Mouse (Mus musculus) granulocyte monocyte progenitor cell, adult 5-6 weeks (primary cell): ENCODE measurements around the gene Galnt4. TPM values are rescaled to one million over a fixed set of nuclear protein-coding genes. Genes with fewer than 3 reads are reported as not detected.

Source experiments
- ATAC-seq: replicated peaks from 2 replicates; pipeline ENCODE4 v1.8.0; 2016; ENCODE audit warnings: mild to moderate bottlenecking, moderate TSS enrichment, inconsistent platforms; ENCODE audit not compliant: poor library complexity, severe bottlenecking
- total RNA-seq, 2 experiments: library from RNA; stranded (forward) in 1 of 2; stranded (reverse) in 1 of 2; fragments of 200-712, 200-1000 nt in 1 of 2; fragments of >200 nt in 1 of 2; fragmentation: Nextera tagmentation in 1 of 2; gene quantifications; 2 replicates each; pipeline ENCODE4 v1.2.3; 2014 to 2017

Gene Galnt4
- total RNA-seq, 2 experiments from 2014 or later: 6.5 to 14.5 TPM

GRCm38 (mm10) chr10:99113533-99113932 is 5.6 kb downstream of the Galnt4 start:
- no peak for ATAC-seq

GRCm38 (mm10) chr10:99114295-99114694 is 6.3 kb downstream of the Galnt4 start:
- ATAC-seq: no peak

- ATAC-seq: 0 out of 2 replicates have a peak, but pooled peaks have one; percentile 9
These were observed 7.7 kb downstream of the Galnt4 start for GRCm38 (mm10) chr10:99115471-99116236.

- ATAC-seq: no peak
These were observed 8.3 kb downstream of the Galnt4 start for GRCm38 (mm10) chr10:99116237-99116632.

GRCm38 (mm10) chr10:99116650-99117615 is 9.0 kb downstream of the Galnt4 start:
- ATAC-seq: no peak

- no peak for ATAC-seq
These were observed 9.9 kb downstream of the Galnt4 start for GRCm38 (mm10) chr10:99117876-99118275.

- ATAC-seq: no peak
These were observed 10.7 kb downstream of the Galnt4 start for GRCm38 (mm10) chr10:99118697-99119096.

GRCm38 (mm10) chr10:99119471-99119870 is 11.5 kb downstream of the Galnt4 start:
- no peak for ATAC-seq

GRCm38 (mm10) chr10:99126225-99126624 is 18.3 kb downstream of the Galnt4 start, which contains the start of gene Phxr2:
Gene Phxr2, minus strand, starts transcription at chr10:99126325.
- ATAC-seq: no peak

GRCm38 (mm10) chr10:99126954-99127353 is 19.0 kb downstream of the Galnt4 start:
- peak; percentile 36 for ATAC-seq

GRCm38 (mm10) chr10:99127691-99128261 is 19.8 kb downstream of the Galnt4 start:
- peak; percentile 62 for ATAC-seq

- peak; percentile 73 for ATAC-seq
These were observed 22.7 kb downstream of the Galnt4 start for GRCm38 (mm10) chr10:99130611-99131010.

- no peak for ATAC-seq
These were observed 23.3 kb downstream of the Galnt4 start for GRCm38 (mm10) chr10:99131298-99131697.

- ATAC-seq: peak; percentile 13
These were observed 24.2 kb downstream of the Galnt4 start for GRCm38 (mm10) chr10:99132189-99132588.

- ATAC-seq: no peak
These were observed 24.8 kb downstream of the Galnt4 start for GRCm38 (mm10) chr10:99132595-99133272.

GRCm38 (mm10) chr10:99133321-99133875 is 25.4 kb downstream of the Galnt4 start:
- ATAC-seq: no peak

- ATAC-seq: no peak
These were observed 28.4 kb downstream of the Galnt4 start for GRCm38 (mm10) chr10:99136337-99136736.

GRCm38 (mm10) chr10:99145611-99146010 is 37.7 kb downstream of the Galnt4 start:
- ATAC-seq: no peak

- ATAC-seq: peak; percentile 94
These were observed 38.6 kb downstream of the Galnt4 start for GRCm38 (mm10) chr10:99146596-99146995.

- ATAC-seq: no peak
These were observed 42.1 kb downstream of the Galnt4 start for GRCm38 (mm10) chr10:99150016-99150415.
